Mouse (Mus musculus) MEL (cell line): ENCODE measurements around the gene Igdcc3. TPM values are rescaled to one million over a fixed set of nuclear protein-coding genes. Genes with fewer than 3 reads are reported as not detected.

ENCODE experiments used
- DNase-seq: peaks from one replicate; pipeline ENCODE4 v3.0.0; 2011; ENCODE audit warnings: low read depth, low spot score
- H3K27ac ChIP-seq: 2 replicates; pipeline ENCODE4 v1.5.1; 2012; ENCODE audit warnings: low read depth, mild to moderate bottlenecking, control low read depth, low read length, moderate library complexity; ENCODE audit not compliant: control insufficient read depth
- H3K27me3 ChIP-seq, 2 experiments: fragments of 150-350 bp in 1 of 2; sonication (generic) in 1 of 2; 2 replicates each; pipeline ENCODE4 v1.6.1; 2012; ENCODE audit warnings: low read length in 2 of 2, mild to moderate bottlenecking in 2 of 2, improper control_type of control experiment in 1 of 2, moderate library complexity in 1 of 2; ENCODE audit not compliant: insufficient read depth in 2 of 2, control insufficient read depth in 1 of 2
- H3K36me3 ChIP-seq, 2 experiments: 2 replicates each; pipeline ENCODE4 v1.6.1; 2012 to 2014; ENCODE audit warnings: low read length in 2 of 2, improper control_type of control experiment in 1 of 2, inconsistent platforms in 1 of 2, mild to moderate bottlenecking in 1 of 2; ENCODE audit not compliant: insufficient read depth in 2 of 2, control insufficient read depth in 1 of 2
- H3K4me1 ChIP-seq, 2 experiments: fragments of 150-350 bp in 1 of 2; sonication (generic) in 1 of 2; 2 replicates each; pipeline ENCODE4 v1.6.1; 2012; ENCODE audit warnings: low read length in 2 of 2, improper control_type of control experiment in 1 of 2, mild to moderate bottlenecking in 1 of 2; ENCODE audit not compliant: insufficient read depth in 2 of 2, control insufficient read depth in 1 of 2
- H3K4me3 ChIP-seq, 2 experiments: fragments of 150-350 bp in 1 of 2; sonication (generic) in 1 of 2; 2 replicates each; pipeline ENCODE4 v1.5.1; 2012; ENCODE audit warnings: low read depth in 2 of 2, low read length in 2 of 2, mild to moderate bottlenecking in 2 of 2, moderate library complexity in 2 of 2, control low read depth in 1 of 2, improper control_type of control experiment in 1 of 2; ENCODE audit not compliant: control insufficient read depth in 1 of 2, insufficient read depth in 1 of 2
- H3K79me2 ChIP-seq: 2 replicates; pipeline ENCODE4 v1.6.1; 2012; ENCODE audit warnings: mild to moderate bottlenecking, low read length, moderate library complexity; ENCODE audit not compliant: control insufficient read depth, poor library complexity, insufficient read depth
- H3K9ac ChIP-seq: 2 replicates; pipeline ENCODE4 v1.6.1; 2012; ENCODE audit warnings: low read depth, mild to moderate bottlenecking, control low read depth, low read length, moderate library complexity; ENCODE audit not compliant: control insufficient read depth, poor library complexity, severe bottlenecking
- H3K9me3 ChIP-seq: fragments of 150-350 bp; sonication (generic); replicated peaks from 2 replicates; pipeline ENCODE4 v1.6.1; 2012; ENCODE audit warnings: mild to moderate bottlenecking, low read length, improper control_type of control experiment, moderate library complexity; ENCODE audit not compliant: insufficient read depth
- CTCF ChIP-seq, 3 experiments: IDR thresholded peaks in 2 of 3; conservative IDR thresholded peaks in 1 of 3; 2 replicates each; pipeline ENCODE4 v1.5.1; 2011 to 2012; ENCODE audit warnings: low read length in 3 of 3, low read depth in 2 of 3, mild to moderate bottlenecking in 2 of 3, improper control_type of control experiment in 1 of 3, inconsistent platforms in 1 of 3, mixed read lengths in 1 of 3, moderate library complexity in 1 of 3; ENCODE audit not compliant: control insufficient read depth in 1 of 3, insufficient read depth in 1 of 3, poor library complexity in 1 of 3, severe bottlenecking in 1 of 3
- E2F4 ChIP-seq: IDR thresholded peaks from 2 replicates; pipeline ENCODE4 v1.6.1; 2011; ENCODE audit warnings: low read depth, low read length, improper control_type of control experiment, borderline replicate concordance
- ELF1 ChIP-seq: IDR thresholded peaks from 2 replicates; pipeline ENCODE4 v1.6.1; 2014; ENCODE audit warnings: low read depth, mild to moderate bottlenecking, inconsistent platforms, low read length, improper control_type of control experiment, moderate library complexity
- EP300 ChIP-seq, 2 experiments: IDR thresholded peaks; 2 replicates each; pipeline ENCODE4 v1.6.1; 2011; ENCODE audit warnings: improper control_type of control experiment in 2 of 2, low read length in 2 of 2, low read depth in 1 of 2, mild to moderate bottlenecking in 1 of 2
- ETS1 ChIP-seq: IDR thresholded peaks from 2 replicates; pipeline ENCODE4 v1.6.1; 2012; ENCODE audit warnings: low read depth, mild to moderate bottlenecking, inconsistent platforms, low read length, improper control_type of control experiment, moderate library complexity
- HCFC1 ChIP-seq: IDR thresholded peaks from 2 replicates; pipeline ENCODE4 v1.6.1; 2012; ENCODE audit warnings: low read depth, mild to moderate bottlenecking, inconsistent platforms, low read length, improper control_type of control experiment, moderate library complexity
- KAT2A ChIP-seq: conservative IDR thresholded peaks from 2 replicates; pipeline ENCODE4 v1.6.1; 2012; ENCODE audit warnings: low read depth, low read length, improper control_type of control experiment, inconsistent platforms
- MAFK ChIP-seq: IDR thresholded peaks from 2 replicates; pipeline ENCODE4 v1.6.1; 2011; ENCODE audit warnings: low read depth, mild to moderate bottlenecking, low read length, improper control_type of control experiment, borderline replicate concordance
- MEF2A ChIP-seq: IDR thresholded peaks from 2 replicates; pipeline ENCODE4 v1.6.1; 2014; ENCODE audit warnings: low read depth, mild to moderate bottlenecking, inconsistent platforms, low read length, improper control_type of control experiment; ENCODE audit not compliant: poor library complexity, insufficient replicate concordance, severe bottlenecking; ENCODE audit errors: extremely low read depth
- MXI1 ChIP-seq: IDR thresholded peaks from 2 replicates; pipeline ENCODE4 v1.6.1; 2011; ENCODE audit warnings: mild to moderate bottlenecking, low read depth, low read length, improper control_type of control experiment
- MYC ChIP-seq: IDR thresholded peaks from 2 replicates; pipeline ENCODE4 v1.6.1; 2011; ENCODE audit warnings: low read depth, mild to moderate bottlenecking, low read length, improper control_type of control experiment, moderate library complexity
- NRF1 ChIP-seq: IDR thresholded peaks from 2 replicates; pipeline ENCODE4 v1.6.1; 2014; ENCODE audit warnings: low read depth, mild to moderate bottlenecking, inconsistent platforms, low read length, improper control_type of control experiment, moderate library complexity; ENCODE audit not compliant: poor library complexity, insufficient read depth, severe bottlenecking
- POLR2AphosphoS5 ChIP-seq: IDR thresholded peaks from 2 replicates; pipeline ENCODE4 v1.6.1; 2012; ENCODE audit warnings: low read depth, borderline replicate concordance, mild to moderate bottlenecking, inconsistent platforms, low read length, moderate library complexity, mixed read lengths
- RAD21 ChIP-seq: IDR thresholded peaks from 2 replicates; pipeline ENCODE4 v1.6.1; 2011; ENCODE audit warnings: mild to moderate bottlenecking, low read depth, low read length, improper control_type of control experiment
- RCOR1 ChIP-seq: IDR thresholded peaks from 2 replicates; pipeline ENCODE4 v1.6.1; 2012; ENCODE audit warnings: low read depth, mild to moderate bottlenecking, inconsistent platforms, low read length, improper control_type of control experiment
- TAL1 ChIP-seq: IDR thresholded peaks from 2 replicates; pipeline ENCODE4 v1.6.1; 2012; ENCODE audit warnings: mild to moderate bottlenecking, inconsistent platforms, low read length, moderate library complexity, mixed read lengths
- ZC3H11A ChIP-seq: IDR thresholded peaks from 2 replicates; pipeline ENCODE4 v1.6.1; 2012; ENCODE audit warnings: low read depth, mild to moderate bottlenecking, inconsistent platforms, low read length, improper control_type of control experiment
- ZNF384 ChIP-seq: IDR thresholded peaks from 2 replicates; pipeline ENCODE4 v1.6.1; 2012; ENCODE audit warnings: low read depth, mild to moderate bottlenecking, inconsistent platforms, low read length, improper control_type of control experiment
- polyA plus RNA-seq, 2 experiments: library from polyadenylated mRNA; stranded (reverse) in 1 of 2; unstranded in 1 of 2; fragments of >175 nt in 1 of 2; fragments of >200 nt in 1 of 2; gene quantifications; 2 replicates each; pipeline versions ENCODE4 v1.2.1 to v1.2.4; 2012; ENCODE audit warnings: low replicate concordance in 2 of 2, low read depth in 1 of 2; ENCODE audit not compliant: insufficient read length in 2 of 2, insufficient read depth in 1 of 2, missing spikeins in 1 of 2
- total RNA-seq: library from RNA; depleted of rRNA; stranded (reverse); fragments of 300-350 nt; gene quantifications from 2 replicates; pipeline ENCODE4 v1.2.3, GENCODE M21; 2012

The Igdcc3 gene
- total and polyA plus RNA-seq, 3 experiments, result not detected

GRCm38 (mm10) chr9:65177497-65177896, 36.5 kb downstream of the Igdcc3 start:
- no peaks in the 10 kb centered on the region for H3K9me3 ChIP-seq
- H3K36me3 ChIP-seq, result no peaks in the 10 kb centered on the region
- TF ChIP-seq MAFK, result no peak
- no peak for TF ChIP-seq MXI1
- no peak for TF ChIP-seq RAD21
- no peak for TF ChIP-seq POLR2AphosphoS5
- TF ChIP-seq TAL1, result no peak
- no peak for TF ChIP-seq KAT2A
- TF ChIP-seq CTCF (IDR thresholded peaks at IDR 0.05 in 2 of 3, conservative IDR thresholded peaks at IDR 0.05 in 1 of 3; ENCODE audit: control insufficient read depth in 1 of 3, insufficient read depth in 1 of 3, low read depth in 2 of 3, low read length in 3 of 3, poor library complexity in 1 of 3, severe bottlenecking in 1 of 3), result no peak
- TF ChIP-seq NRF1, result no peak
- TF ChIP-seq ZC3H11A, result no peak
- no peak for TF ChIP-seq MEF2A
- TF ChIP-seq ETS1, result no peak
- no peak for TF ChIP-seq HCFC1
- no peak for TF ChIP-seq ZNF384
- TF ChIP-seq ELF1, result no peak
- TF ChIP-seq MYC, result no peak
- no peak for TF ChIP-seq EP300 (IDR thresholded peaks at IDR 0.05; ENCODE audit: low read depth in 1 of 2, low read length in 2 of 2)
- no peak overlapping the region for H3K4me3 ChIP-seq
- DNase-seq, result no peak
- no peak overlapping the region for H3K9ac ChIP-seq
- no peaks in the 10 kb centered on the region for H3K4me1 ChIP-seq
- peaks cover 0 to 8% of the 10 kb centered on the region in 2 experiments; a peak in 2 of 4 replicates for H3K27me3 ChIP-seq
- no peak overlapping the region for H3K27ac ChIP-seq
- no peaks in the 10 kb centered on the region for H3K79me2 ChIP-seq

DNA sequence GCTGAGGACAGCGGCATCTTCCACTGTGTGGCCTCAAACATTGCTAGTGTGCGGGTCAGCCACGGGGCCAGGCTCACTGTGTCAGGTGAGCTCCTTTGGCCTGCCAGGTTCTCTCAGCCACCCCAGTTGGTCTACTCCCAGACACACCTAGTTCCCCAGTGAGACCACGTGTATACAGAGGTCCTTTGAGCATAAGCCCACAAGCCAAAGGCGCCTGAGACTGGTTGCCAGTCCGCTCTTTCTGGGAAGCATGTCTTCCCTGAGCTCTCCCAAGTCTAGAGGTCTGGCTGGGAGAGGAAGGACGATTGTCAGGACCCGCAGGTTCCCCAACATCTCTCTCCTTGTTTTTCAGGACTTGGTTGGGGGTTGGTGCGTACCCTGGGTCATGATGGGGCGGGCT, 36.9 kb downstream of the Igdcc3 start:
- no peaks in the 10 kb centered on the region for H3K79me2 ChIP-seq
- H3K27ac ChIP-seq, result no peak overlapping the region
- no peaks in the 10 kb centered on the region for H3K9me3 ChIP-seq
- no peak for TF ChIP-seq RCOR1
- TF ChIP-seq MAFK, result no peak
- TF ChIP-seq MXI1, result no peak
- TF ChIP-seq MEF2A, result no peak
- TF ChIP-seq E2F4, result no peak
- TF ChIP-seq ZNF384, result no peak
- no peak for TF ChIP-seq ELF1
- H3K9ac ChIP-seq, result no peak overlapping the region
- no peaks in the 10 kb centered on the region for H3K36me3 ChIP-seq
- no peak for DNase-seq
- no peaks in the 10 kb centered on the region for H3K4me1 ChIP-seq
- no peak overlapping the region for H3K4me3 ChIP-seq
- peaks cover 0 to 8% of the 10 kb centered on the region in 2 experiments; a peak in 2 of 4 replicates for H3K27me3 ChIP-seq
